Mouse (Mus musculus): ENCODE measurements around the gene Tex22. TPM values are rescaled to one million over a fixed set of nuclear protein-coding genes. Genes with fewer than 3 reads are reported as not detected.

Gene Tex22
- polyA plus RNA-seq, 1 experiment = not detected

DNA sequence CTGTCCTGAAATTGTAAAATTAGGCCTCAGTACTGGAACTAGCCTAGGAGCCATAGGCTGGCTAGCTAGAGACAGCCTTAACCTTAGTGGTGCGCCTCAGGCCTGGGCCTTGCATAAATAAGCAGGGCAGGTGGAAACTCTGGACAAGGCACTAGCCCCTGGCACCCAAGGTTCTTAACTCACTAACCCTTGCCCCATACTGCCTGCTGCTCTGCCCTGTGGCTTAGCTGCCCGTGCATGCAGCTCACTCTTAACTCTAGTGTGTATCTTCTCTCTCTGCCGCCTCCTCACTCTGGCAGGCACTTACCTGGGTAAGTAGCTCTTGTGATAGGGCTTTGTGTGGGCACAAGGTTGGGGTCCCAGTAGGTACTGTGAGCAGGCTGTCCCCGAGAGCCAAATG, 60.2 kb downstream of the Tex22 start:
- no peak overlapping the region for H3K27ac ChIP-seq (ENCODE audit: insufficient read depth, low read length)
- H3K4me3 ChIP-seq (ENCODE audit: low read depth, low read length) = no peak overlapping the region
- no peaks in the 10 kb centered on the region for H3K4me1 ChIP-seq (ENCODE audit: control insufficient read depth, insufficient read depth, low read length)
- H3K36me3 ChIP-seq (ENCODE audit: control insufficient read depth, insufficient read depth, low read length, poor library complexity, severe bottlenecking) = peaks cover 34% of the 10 kb centered on the region
- TF ChIP-seq EP300 (IDR thresholded peaks at IDR 0.05; ENCODE audit: insufficient read depth, low read depth, low read length) (no peak), CTCF (IDR thresholded peaks at IDR 0.05; ENCODE audit: low read depth, low read length) (no peak), POLR2A (IDR thresholded peaks at IDR 0.05; ENCODE audit: insufficient read depth, low read length) (no peak)
- no peak overlapping the region for H3K9ac ChIP-seq (ENCODE audit: low read depth, poor library complexity, severe bottlenecking)
- no peaks in the 10 kb centered on the region for H3K27me3 ChIP-seq (ENCODE audit: control insufficient read depth, insufficient read depth, low read length, poor library complexity, severe bottlenecking)
- no peaks in the 10 kb centered on the region for H3K9me3 ChIP-seq (replicated peaks; ENCODE audit: control insufficient read depth, insufficient read depth, low read length, poor library complexity, severe bottlenecking)

DNA sequence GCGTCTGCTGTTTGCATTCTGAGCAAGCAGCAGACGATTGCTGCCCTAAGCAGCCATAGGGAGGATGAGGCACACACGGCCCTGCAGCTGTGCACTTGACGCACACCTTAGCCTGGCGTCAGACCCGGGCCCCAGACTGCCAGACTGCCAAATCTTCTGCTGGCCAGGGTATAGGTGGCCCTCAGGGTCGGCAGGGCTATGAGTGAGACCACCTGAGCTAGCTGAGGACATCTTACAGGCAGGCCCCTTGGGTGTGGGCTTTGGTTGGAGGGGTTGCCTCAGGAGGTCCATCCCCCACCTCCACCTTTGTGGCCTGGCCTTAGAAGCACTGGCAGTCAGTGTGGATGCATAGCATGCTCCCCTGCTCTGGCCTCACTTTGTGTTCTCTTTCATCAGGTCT, 61.1 kb downstream of the Tex22 start:
- peaks cover 29% of the 10 kb centered on the region for H3K36me3 ChIP-seq (ENCODE audit: control insufficient read depth, insufficient read depth, low read length, poor library complexity, severe bottlenecking)
- H3K27ac ChIP-seq (ENCODE audit: insufficient read depth, low read length) = no peak overlapping the region
- no peaks in the 10 kb centered on the region for H3K4me1 ChIP-seq (ENCODE audit: control insufficient read depth, insufficient read depth, low read length)
- H3K4me3 ChIP-seq (ENCODE audit: low read depth, low read length) = no peak overlapping the region
- H3K9ac ChIP-seq (ENCODE audit: low read depth, poor library complexity, severe bottlenecking) = no peak overlapping the region
- TF ChIP-seq CTCF (IDR thresholded peaks at IDR 0.05; ENCODE audit: low read depth, low read length) = no peak
- no peak for TF ChIP-seq POLR2A (IDR thresholded peaks at IDR 0.05; ENCODE audit: insufficient read depth, low read length)
- no peak for TF ChIP-seq EP300 (IDR thresholded peaks at IDR 0.05; ENCODE audit: insufficient read depth, low read depth, low read length)
- H3K9me3 ChIP-seq (replicated peaks; ENCODE audit: control insufficient read depth, insufficient read depth, low read length, poor library complexity, severe bottlenecking) = no peaks in the 10 kb centered on the region
- no peaks in the 10 kb centered on the region for H3K27me3 ChIP-seq (ENCODE audit: control insufficient read depth, insufficient read depth, low read length, poor library complexity, severe bottlenecking)

DNA sequence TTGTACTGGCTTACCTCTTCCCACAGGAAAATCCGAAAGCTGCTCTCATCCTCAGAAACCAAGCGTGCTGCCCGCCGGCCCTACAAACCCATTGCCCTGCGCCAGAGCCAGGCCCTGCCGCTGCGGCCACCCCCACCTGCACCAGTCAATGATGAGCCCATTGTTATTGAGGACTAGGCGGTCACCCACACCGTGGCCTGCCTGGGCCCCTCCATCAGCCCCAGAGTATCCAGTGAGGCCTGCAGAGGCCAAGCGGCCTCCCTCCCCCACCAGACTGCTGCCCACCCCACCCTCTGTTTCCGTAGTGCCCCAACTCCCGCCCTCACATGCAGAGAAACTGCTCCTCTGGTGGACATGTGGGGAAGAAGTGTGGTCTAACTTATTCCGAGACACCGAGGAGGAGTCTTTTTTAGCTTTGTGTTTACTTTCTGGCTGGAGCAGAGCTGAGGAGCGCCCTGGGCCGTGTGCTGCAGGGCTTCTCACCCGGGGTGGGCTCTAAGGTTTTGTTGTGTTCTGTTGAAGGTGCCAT, 62.3 kb downstream of the Tex22 start:
- Histone ChIP-seq H3K27ac (ENCODE audit: insufficient read depth, low read length) (no peak overlapping the region), H3K9ac (ENCODE audit: low read depth, poor library complexity, severe bottlenecking) (no peak overlapping the region), H3K27me3 (ENCODE audit: control insufficient read depth, insufficient read depth, low read length, poor library complexity, severe bottlenecking) (no peaks in the 10 kb centered on the region), H3K9me3 (replicated peaks; ENCODE audit: control insufficient read depth, insufficient read depth, low read length, poor library complexity, severe bottlenecking) (no peaks in the 10 kb centered on the region), H3K36me3 (ENCODE audit: control insufficient read depth, insufficient read depth, low read length, poor library complexity, severe bottlenecking) (peaks cover 18% of the 10 kb centered on the region), H3K4me1 (ENCODE audit: control insufficient read depth, insufficient read depth, low read length) (no peaks in the 10 kb centered on the region), H3K4me3 (ENCODE audit: low read depth, low read length) (no peak overlapping the region)
- TF ChIP-seq POLR2A (IDR thresholded peaks at IDR 0.05; ENCODE audit: insufficient read depth, low read length) = no peak
- TF ChIP-seq CTCF (IDR thresholded peaks at IDR 0.05; ENCODE audit: low read depth, low read length) = no peak
- no peak for TF ChIP-seq EP300 (IDR thresholded peaks at IDR 0.05; ENCODE audit: insufficient read depth, low read depth, low read length)

DNA sequence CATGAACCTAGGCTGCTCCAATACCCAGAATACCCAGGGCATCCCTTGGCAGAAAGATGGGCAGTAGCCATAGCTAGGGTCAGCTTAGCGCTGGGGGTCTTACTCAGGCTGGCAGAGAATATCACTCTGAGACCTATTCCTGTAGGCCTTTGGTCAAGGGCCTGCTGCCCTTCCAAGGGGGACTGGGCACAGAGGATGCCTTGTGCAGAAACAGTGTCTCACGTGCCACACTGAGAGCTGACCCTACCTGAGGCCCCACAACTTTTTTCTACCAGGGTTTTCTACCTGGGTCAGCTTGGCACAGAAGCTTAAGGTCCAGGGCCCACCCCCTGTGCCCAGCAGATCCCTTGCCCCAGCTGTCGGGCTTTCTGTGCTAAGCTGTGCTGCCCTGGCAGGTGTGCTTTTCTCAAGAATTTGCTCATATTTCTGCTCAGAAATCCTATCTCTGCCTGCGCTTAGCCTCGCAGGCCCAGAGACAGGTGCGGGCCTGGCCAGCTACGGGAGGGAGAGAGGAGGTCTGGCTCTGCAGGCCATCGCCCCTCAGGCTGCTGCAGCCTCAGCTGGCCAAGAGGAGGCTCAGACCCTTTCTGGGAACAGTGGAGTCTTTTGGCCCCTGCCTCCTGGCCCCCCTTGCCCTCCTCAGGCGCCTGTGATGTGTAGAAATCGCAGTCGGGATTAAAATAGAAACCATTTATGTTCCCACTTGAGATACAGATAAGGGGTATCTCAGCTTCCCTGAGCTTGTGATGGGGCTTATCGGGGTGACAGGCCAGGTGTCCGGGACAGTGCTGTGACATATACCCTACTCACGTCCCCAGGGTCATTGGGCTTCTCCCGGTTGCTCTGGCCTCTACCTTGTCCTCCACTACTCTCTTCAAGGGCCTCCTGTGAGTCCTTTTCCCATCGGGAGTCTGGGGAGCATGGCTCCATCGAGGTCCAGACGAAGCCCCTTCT, 63.2 kb downstream of the Tex22 start:
- H3K27ac ChIP-seq (ENCODE audit: insufficient read depth, low read length) = no peak overlapping the region
- peaks cover 4% of the 10 kb centered on the region for H3K4me1 ChIP-seq (ENCODE audit: control insufficient read depth, insufficient read depth, low read length)
- H3K4me3 ChIP-seq (ENCODE audit: low read depth, low read length) = no peak overlapping the region
- no peaks in the 10 kb centered on the region for H3K9me3 ChIP-seq (replicated peaks; ENCODE audit: control insufficient read depth, insufficient read depth, low read length, poor library complexity, severe bottlenecking)
- H3K27me3 ChIP-seq (ENCODE audit: control insufficient read depth, insufficient read depth, low read length, poor library complexity, severe bottlenecking) = no peaks in the 10 kb centered on the region
- H3K36me3 ChIP-seq (ENCODE audit: control insufficient read depth, insufficient read depth, low read length, poor library complexity, severe bottlenecking) = peaks cover 10% of the 10 kb centered on the region; the same call in 1 of the 2 replicates
- TF ChIP-seq POLR2A (IDR thresholded peaks at IDR 0.05; ENCODE audit: insufficient read depth, low read length) (no peak), CTCF (IDR thresholded peaks at IDR 0.05; ENCODE audit: low read depth, low read length) (no peak), EP300 (IDR thresholded peaks at IDR 0.05; ENCODE audit: insufficient read depth, low read depth, low read length) (no peak)
- H3K9ac ChIP-seq (ENCODE audit: low read depth, poor library complexity, severe bottlenecking) = no peak overlapping the region

DNA sequence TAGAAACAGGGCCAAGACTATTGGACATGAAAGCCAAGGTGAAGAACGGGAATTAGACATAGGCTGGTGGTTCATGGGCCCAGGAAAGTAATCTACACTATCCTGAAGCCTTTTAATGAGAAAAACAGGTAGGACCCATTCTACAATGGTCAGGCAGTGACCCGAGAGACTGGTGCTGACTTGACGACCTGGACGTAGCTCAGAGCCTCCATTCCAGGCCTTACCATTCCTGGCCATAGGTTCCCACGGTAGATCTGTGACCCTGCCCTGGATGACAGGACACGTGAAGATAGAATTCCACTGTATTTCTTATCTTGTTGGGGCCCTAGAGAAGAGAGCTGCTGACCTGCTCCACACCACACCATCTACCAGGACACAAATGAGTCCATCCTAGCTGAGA, 64.0 kb downstream of the Tex22 start:
- no peak overlapping the region for H3K27ac ChIP-seq (ENCODE audit: insufficient read depth, low read length)
- peaks cover 4% of the 10 kb centered on the region for H3K4me1 ChIP-seq (ENCODE audit: control insufficient read depth, insufficient read depth, low read length)
- H3K4me3 ChIP-seq (ENCODE audit: low read depth, low read length) = no peak overlapping the region

More for the DNA sequence above, 64.0 kb downstream of the Tex22 start:
- no peak for TF ChIP-seq EP300 (IDR thresholded peaks at IDR 0.05; ENCODE audit: insufficient read depth, low read depth, low read length)
- no peak for TF ChIP-seq POLR2A (IDR thresholded peaks at IDR 0.05; ENCODE audit: insufficient read depth, low read length)
- TF ChIP-seq CTCF (IDR thresholded peaks at IDR 0.05; ENCODE audit: low read depth, low read length) = no peak
- Histone ChIP-seq H3K9ac (ENCODE audit: low read depth, poor library complexity, severe bottlenecking) (no peak overlapping the region), H3K27me3 (ENCODE audit: control insufficient read depth, insufficient read depth, low read length, poor library complexity, severe bottlenecking) (no peaks in the 10 kb centered on the region), H3K9me3 (replicated peaks; ENCODE audit: control insufficient read depth, insufficient read depth, low read length, poor library complexity, severe bottlenecking) (no peaks in the 10 kb centered on the region), H3K36me3 (ENCODE audit: control insufficient read depth, insufficient read depth, low read length, poor library complexity, severe bottlenecking) (peaks cover 10% of the 10 kb centered on the region; the same call in 1 of the 2 replicates)

Other genes starting within 250 kb of the Tex22 start
- 58.9 and 59.1 TPM in 2 replicates for gene Cdca4, start 245.1 kb upstream of the Tex22 start, polyA plus RNA-seq (2011; ENCODE audit: insufficient read depth, insufficient read length, low read depth, missing spikeins)
- gene Gpr132, start 206.3 kb upstream of the Tex22 start, polyA plus RNA-seq (2011; ENCODE audit: insufficient read depth, insufficient read length, low read depth, missing spikeins) = 0.64 and 0.93 TPM in 2 replicates
- 47.6 and 50.9 TPM in 2 replicates for gene Jag2, start 144.7 kb upstream of the Tex22 start, polyA plus RNA-seq (2011; ENCODE audit: insufficient read depth, insufficient read length, low read depth, missing spikeins)
- 47.5 and 48.8 TPM in 2 replicates for gene Nudt14, start 132.4 kb upstream of the Tex22 start, polyA plus RNA-seq (2011; ENCODE audit: insufficient read depth, insufficient read length, low read depth, missing spikeins)
- 10.4 and 11.0 TPM in 2 replicates for gene Btbd6, start 98.0 kb upstream of the Tex22 start, polyA plus RNA-seq (2011; ENCODE audit: insufficient read depth, insufficient read length, low read depth, missing spikeins)
- 24.5 and 24.7 TPM in 2 replicates for gene Brf1, start 73.8 kb upstream of the Tex22 start, polyA plus RNA-seq (2011; ENCODE audit: insufficient read depth, insufficient read length, low read depth, missing spikeins)
- 20.7 and 23.8 TPM in 2 replicates for gene Pacs2, start 60.0 kb upstream of the Tex22 start, polyA plus RNA-seq (2011; ENCODE audit: insufficient read depth, insufficient read length, low read depth, missing spikeins)
- gene Mta1, start 23.8 kb downstream of the Tex22 start, polyA plus RNA-seq (2011; ENCODE audit: insufficient read depth, insufficient read length, low read depth, missing spikeins) = 100 and 108 TPM in 2 replicates
- 87.1 and 96.6 TPM in 2 replicates for gene Crip2, start 65.7 kb downstream of the Tex22 start, polyA plus RNA-seq (2011; ENCODE audit: insufficient read depth, insufficient read length, low read depth, missing spikeins)
- 78.5 and 79.5 TPM in 2 replicates for gene Crip1, start 71.8 kb downstream of the Tex22 start, polyA plus RNA-seq (2011; ENCODE audit: insufficient read depth, insufficient read length, low read depth, missing spikeins)
- 24.5 and 38.2 TPM in 2 replicates for gene Tedc1, start 81.9 kb downstream of the Tex22 start, polyA plus RNA-seq (2011; ENCODE audit: insufficient read depth, insufficient read length, low read depth, missing spikeins)
- gene Tmem121, start 111.4 kb downstream of the Tex22 start, polyA plus RNA-seq (2011; ENCODE audit: insufficient read depth, insufficient read length, low read depth, missing spikeins) = 4.8 and 5.2 TPM in 2 replicates